Mouse (Mus musculus): ENCODE results near the gene Izumo3.
"Not testable (repeated sequence)": the region's sequence is repeated elsewhere in the genome, so short reads cannot be mapped to it uniquely, and the experiment has no call there.

Gene Izumo3

DNA sequence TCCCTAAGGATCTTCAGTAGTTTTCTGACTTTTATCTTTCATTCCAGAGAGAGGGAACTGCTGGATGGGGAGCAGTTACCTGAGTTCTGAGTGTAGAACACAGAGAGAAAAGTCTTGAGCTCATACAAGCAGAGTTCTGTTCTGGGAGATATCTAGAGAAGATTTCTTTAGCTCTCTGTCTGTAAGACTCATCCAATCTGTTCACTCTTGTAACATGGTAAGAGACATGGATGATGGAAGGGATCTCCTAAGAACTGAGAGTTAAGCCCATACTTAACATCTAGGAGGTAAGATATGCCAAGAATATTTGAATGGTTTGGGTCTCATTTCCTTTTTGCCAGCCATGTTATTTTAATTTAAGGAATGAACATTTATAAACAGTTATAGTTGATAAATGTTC, at the start of gene Izumo3:
Gene Izumo3 (minus strand): TSS at position 101 of the 400 bp plus-strand sequence.
- DNase-seq (ENCODE audit: low read depth, low spot score), result no peak

DNA sequence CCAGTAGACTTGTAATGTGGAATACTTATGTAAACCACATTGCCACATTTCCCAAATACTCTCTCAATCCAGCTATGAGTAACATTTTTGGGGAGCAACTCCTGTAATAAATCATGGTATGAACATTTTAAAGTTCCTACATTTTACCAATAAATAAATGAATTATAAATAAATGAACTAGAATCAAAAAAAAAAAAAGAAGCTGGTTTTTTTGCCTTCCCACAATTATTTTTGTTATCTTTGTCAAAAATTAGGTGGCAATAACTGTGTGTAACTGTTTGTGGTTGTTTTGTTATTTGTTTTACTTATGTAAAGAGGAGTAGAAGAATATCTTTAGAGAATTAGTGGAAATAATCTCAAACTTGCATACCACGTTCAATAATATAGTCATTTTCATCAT, 44.6 kb upstream of the Izumo3 start, which contains the start of gene Gm12666:
Gene Gm12666 (minus strand): TSS at position 101 of the 400 bp plus-strand sequence.
- DNase-seq (ENCODE audit: low read depth, low spot score), result not testable (repeated sequence)

DNA sequence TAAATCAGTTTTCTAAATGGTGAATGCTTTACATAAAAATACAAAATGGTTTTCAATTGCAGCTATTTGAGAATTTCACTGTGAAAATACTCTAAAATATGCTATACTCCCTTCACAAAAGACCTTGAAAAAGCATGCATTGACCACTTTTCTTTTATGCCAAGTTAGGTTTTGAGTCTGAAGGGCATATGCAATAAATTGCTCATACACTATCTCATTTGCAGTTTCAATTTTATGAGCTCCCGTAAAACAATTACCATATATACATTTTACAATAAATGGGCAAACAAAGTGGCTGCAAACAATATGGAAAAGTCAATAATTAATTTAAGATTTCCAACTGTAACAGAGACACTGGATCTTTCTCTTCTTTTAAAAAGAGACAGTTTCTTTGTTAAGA, 5.6 kb upstream of the Izumo3 start:
- DNase-seq (ENCODE audit: low read depth, low spot score), result no peak

DNA sequence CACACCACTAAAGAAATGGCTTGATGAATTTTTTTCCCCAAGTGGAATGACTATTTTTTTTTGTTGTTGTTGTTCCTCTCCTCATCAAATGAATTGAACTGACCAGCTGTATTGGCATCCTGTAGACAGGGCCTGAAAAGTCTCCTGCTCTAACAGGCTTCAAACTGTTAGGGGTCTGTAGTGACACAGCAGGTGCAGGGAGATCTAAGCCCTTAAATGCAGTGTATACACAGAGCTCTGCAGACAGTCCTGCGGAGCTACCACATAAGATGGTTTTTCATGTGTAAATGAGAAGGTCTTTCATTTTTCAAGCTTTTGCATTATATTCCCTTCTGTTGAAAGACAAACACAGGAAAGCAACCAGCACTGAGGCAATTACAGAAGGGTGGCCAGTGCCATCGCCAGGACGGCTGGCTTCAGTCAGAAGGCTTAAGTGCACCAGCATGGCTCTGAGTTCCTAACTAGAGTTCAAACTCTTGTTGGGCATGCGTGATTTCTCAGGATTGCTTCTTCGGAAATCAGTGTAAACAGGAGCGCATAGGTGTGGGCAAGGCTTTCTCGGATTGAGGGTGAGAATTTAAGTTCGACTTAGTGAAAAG, 35.5 kb downstream of the Izumo3 start:
- no peak for DNase-seq (ENCODE audit: low read depth, low spot score)

DNA sequence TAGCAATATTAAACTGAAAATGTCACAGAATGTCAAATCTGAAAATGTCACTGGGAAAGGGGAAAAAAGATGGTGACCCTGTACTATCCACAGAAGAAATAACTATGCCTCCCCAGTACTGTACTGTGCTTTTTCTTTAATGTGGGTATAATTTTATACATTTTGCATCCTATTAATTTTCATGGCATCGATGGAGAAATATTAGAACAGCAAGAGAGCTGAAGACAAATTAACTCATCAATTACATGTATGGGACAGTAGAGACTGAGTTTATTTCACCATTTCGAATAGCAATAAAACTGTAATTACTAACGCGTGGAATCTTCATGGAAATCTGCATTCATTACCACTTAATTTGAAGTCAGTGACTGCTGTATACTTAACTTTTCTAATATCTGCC, 49.6 kb downstream of the Izumo3 start:
- DNase-seq (ENCODE audit: low read depth, low spot score), result no peak

DNA sequence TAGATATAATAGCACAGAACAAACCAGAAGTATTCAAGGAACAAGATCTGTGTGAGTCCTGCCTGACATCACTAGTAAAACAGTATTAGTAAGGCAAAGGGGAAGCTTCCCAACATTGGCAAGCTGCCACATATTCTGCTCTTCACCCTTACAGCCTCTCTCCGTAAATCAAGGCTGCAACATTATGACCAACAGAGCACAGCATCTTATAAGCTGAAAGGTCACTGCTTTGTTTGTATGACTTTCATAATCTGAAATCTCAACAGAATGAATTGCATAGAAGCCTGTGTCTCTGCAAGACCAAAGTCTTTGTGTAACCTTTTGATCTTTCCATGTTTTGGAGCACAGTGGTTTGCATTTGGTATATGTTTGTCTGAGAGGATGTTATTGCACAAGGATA, 51.1 kb downstream of the Izumo3 start:
- no peak for DNase-seq (ENCODE audit: low read depth, low spot score)
